Mouse (Mus musculus): Measurements from ENCODE around the gene Smagp. TPM values are rescaled to one million over a fixed set of nuclear protein-coding genes. Genes with fewer than 3 reads are reported as not detected.

Smagp gene
- total and polyA plus RNA-seq, 2 experiments from 2014 or later, result 19.0 to 27.6 TPM

DNA sequence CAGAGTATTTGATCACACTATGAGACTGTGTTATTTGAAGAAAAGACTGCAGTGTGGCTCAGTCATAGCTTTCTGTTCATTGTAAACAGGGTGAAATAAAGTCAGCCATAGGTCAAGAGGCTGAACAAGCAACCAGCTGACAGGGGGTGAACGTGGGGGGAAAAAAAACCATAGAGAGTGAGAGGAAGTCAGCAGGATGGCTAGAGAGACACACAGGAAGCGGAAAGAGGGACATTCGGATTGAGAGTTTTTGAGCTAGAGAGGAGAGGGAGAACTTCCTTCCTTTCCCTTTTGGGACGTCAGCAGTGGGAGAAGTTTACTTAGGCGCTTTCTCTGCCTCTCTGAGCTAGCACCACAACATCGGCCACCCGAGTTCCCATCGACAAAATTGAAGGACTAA, 46.3 kb downstream of the Smagp start:
- DNase-seq (ENCODE audit: low spot score) (no peak), ATAC-seq (ENCODE audit: insufficient read depth, low read depth) (no peak)
- Histone ChIP-seq H3K9me3 (replicated peaks; ENCODE audit: control insufficient read depth, low read length) (no peaks in the 10 kb centered on the region), H3K27ac (ENCODE audit: low read depth) (no peak overlapping the region), H3K36me3 (replicated peaks; ENCODE audit: control insufficient read depth, insufficient read depth, low read length) (peaks cover 39% of the 10 kb centered on the region), H3K4me2 (ENCODE audit: low read depth, low read length) (no peak overlapping the region), H3K27me3 (ENCODE audit: control insufficient read depth, insufficient read depth, low read length) (no peaks in the 10 kb centered on the region), H3K4me1 (ENCODE audit: control insufficient read depth, insufficient read depth) (no peaks in the 10 kb centered on the region), H3K4me3 (ENCODE audit: low read depth, low read length) (no peak overlapping the region), H3K9ac (replicated peaks; ENCODE audit: low read depth, low read length) (no peak overlapping the region)
- TF ChIP-seq EP300 (IDR thresholded peaks at IDR 0.05; ENCODE audit: low read depth), result no peak
- no peak for TF ChIP-seq CTCF (IDR thresholded peaks at IDR 0.05; ENCODE audit: low read depth)
- 67% methylated on average over 8 of the region's 8 CpGs for WGBS

DNA sequence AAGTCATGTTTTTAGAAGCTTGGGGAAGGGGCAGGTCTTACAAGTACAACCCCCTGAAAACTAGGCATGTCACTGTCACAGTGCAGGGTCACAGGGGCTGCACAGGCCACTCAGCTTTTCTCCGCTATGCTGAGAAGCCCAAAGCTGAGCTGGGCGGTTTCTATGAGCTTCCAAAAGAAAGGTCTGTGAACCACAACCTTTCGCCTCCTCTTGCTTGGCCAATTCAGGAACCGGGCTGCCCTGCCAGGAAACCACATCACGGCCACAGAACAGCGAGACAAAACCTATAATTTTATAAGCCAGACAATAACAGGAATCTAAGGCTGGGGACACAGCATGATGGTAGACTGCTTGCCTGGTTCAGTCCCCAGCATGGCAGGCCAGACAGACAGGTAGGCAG, 48.4 kb downstream of the Smagp start:
- no peak for ATAC-seq (ENCODE audit: insufficient read depth, low read depth)
- 80% methylated on average over 6 of the region's 6 CpGs for WGBS
- Histone ChIP-seq H3K9ac (replicated peaks; ENCODE audit: low read depth, low read length) (no peak overlapping the region), H3K4me2 (ENCODE audit: low read depth, low read length) (no peak overlapping the region), H3K4me1 (ENCODE audit: control insufficient read depth, insufficient read depth) (no peaks in the 10 kb centered on the region), H3K27ac (ENCODE audit: low read depth) (no peak overlapping the region), H3K36me3 (replicated peaks; ENCODE audit: control insufficient read depth, insufficient read depth, low read length) (peaks cover 41% of the 10 kb centered on the region), H3K4me3 (ENCODE audit: low read depth, low read length) (no peak overlapping the region), H3K27me3 (ENCODE audit: control insufficient read depth, insufficient read depth, low read length) (no peaks in the 10 kb centered on the region), H3K9me3 (replicated peaks; ENCODE audit: control insufficient read depth, low read length) (no peaks in the 10 kb centered on the region)
- DNase-seq (ENCODE audit: low spot score), result no peak
- TF ChIP-seq EP300 (IDR thresholded peaks at IDR 0.05; ENCODE audit: low read depth) (no peak), CTCF (IDR thresholded peaks at IDR 0.05; ENCODE audit: low read depth) (no peak)

DNA sequence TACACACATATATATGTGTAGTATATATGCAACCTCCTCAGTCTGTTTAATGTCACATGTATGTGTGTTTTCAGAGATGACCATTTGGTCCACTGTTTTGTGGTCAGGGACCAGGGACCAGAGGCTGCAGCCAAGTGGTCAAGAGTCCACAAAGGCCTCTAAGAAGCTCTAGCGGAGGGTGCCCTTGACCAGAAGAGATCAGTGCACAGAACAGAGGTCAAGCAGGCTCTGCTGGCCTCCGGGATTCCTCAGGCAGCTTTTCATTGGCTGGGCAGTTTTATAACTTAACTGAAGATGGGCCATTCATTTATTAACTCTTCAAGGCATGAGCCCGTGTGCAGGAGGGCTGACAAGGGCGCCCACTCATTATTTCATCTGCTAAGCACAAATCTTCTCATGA, 49.6 kb downstream of the Smagp start:
- TF ChIP-seq EP300 (IDR thresholded peaks at IDR 0.05; ENCODE audit: low read depth), result no peak
- no peak for TF ChIP-seq CTCF (IDR thresholded peaks at IDR 0.05; ENCODE audit: low read depth)
- ATAC-seq (ENCODE audit: insufficient read depth, low read depth) (no peak), DNase-seq (ENCODE audit: low spot score) (no peak)
- H3K4me1 ChIP-seq (ENCODE audit: control insufficient read depth, insufficient read depth), result no peaks in the 10 kb centered on the region
- H3K9me3 ChIP-seq (replicated peaks; ENCODE audit: control insufficient read depth, low read length), result no peaks in the 10 kb centered on the region
- WGBS, result 81% methylated on average over 4 of the region's 4 CpGs
- no peak overlapping the region for H3K4me3 ChIP-seq (ENCODE audit: low read depth, low read length)
- H3K27ac ChIP-seq (ENCODE audit: low read depth), result no peak overlapping the region
- no peaks in the 10 kb centered on the region for H3K27me3 ChIP-seq (ENCODE audit: control insufficient read depth, insufficient read depth, low read length)
- no peak overlapping the region for H3K4me2 ChIP-seq (ENCODE audit: low read depth, low read length)
- H3K9ac ChIP-seq (replicated peaks; ENCODE audit: low read depth, low read length), result no peak overlapping the region
- H3K36me3 ChIP-seq (replicated peaks; ENCODE audit: control insufficient read depth, insufficient read depth, low read length), result peaks cover 46% of the 10 kb centered on the region

DNA sequence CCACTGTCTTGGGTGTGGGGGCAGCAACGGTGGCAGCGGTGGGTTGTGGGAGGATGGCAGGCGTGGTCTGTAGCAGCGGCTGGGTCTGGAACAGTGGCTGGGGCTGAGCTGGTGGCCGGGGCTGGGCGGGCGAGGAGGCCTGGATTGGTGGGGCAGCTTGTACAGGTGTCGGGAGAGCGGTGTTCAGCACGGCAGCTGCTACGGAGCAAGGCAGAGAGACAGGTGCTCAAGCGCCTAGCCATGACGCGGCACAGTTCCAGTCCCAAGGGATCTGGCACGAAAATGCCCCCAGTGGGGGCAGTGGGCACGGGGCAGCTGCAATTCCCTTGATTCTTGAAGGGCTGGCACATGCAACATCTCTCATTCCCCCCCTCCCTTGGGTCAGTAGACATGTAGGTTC, 50.8 kb downstream of the Smagp start:
- Histone ChIP-seq H3K9me3 (replicated peaks; ENCODE audit: control insufficient read depth, low read length) (no peaks in the 10 kb centered on the region), H3K27ac (ENCODE audit: low read depth) (no peak overlapping the region), H3K36me3 (replicated peaks; ENCODE audit: control insufficient read depth, insufficient read depth, low read length) (peaks cover 46% of the 10 kb centered on the region), H3K4me1 (ENCODE audit: control insufficient read depth, insufficient read depth) (no peaks in the 10 kb centered on the region), H3K4me2 (ENCODE audit: low read depth, low read length) (no peak overlapping the region), H3K4me3 (ENCODE audit: low read depth, low read length) (no peak overlapping the region), H3K27me3 (ENCODE audit: control insufficient read depth, insufficient read depth, low read length) (no peaks in the 10 kb centered on the region), H3K9ac (replicated peaks; ENCODE audit: low read depth, low read length) (no peak overlapping the region)
- ATAC-seq (ENCODE audit: insufficient read depth, low read depth) (no peak), DNase-seq (ENCODE audit: low spot score) (no peak)
- 93% methylated on average over 16 of the region's 16 CpGs for WGBS
- TF ChIP-seq EP300 (IDR thresholded peaks at IDR 0.05; ENCODE audit: low read depth), result no peak
- TF ChIP-seq CTCF (IDR thresholded peaks at IDR 0.05; ENCODE audit: low read depth), result no peak

DNA sequence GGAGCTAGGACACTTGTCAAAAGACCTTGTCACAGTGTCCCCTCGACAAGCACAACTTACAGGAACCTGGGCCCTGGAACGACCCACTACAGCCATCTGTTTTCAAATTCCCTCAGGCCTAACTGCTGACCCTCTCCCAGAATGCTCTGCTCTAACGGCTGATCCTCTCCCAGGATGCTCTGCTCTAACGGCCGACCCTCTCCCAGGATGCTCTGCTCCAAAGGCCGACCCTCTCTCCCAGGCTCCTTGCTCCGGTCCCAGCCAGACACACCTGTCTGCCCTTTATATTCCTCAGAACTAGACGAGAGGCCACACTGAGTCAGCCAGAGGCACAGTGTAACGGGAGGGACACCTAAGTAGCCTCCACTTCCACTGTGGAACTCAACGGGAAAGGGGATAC, 56.6 kb downstream of the Smagp start:
- ATAC-seq (ENCODE audit: insufficient read depth, low read depth), result no peak
- H3K27me3 ChIP-seq (ENCODE audit: control insufficient read depth, insufficient read depth, low read length), result no peaks in the 10 kb centered on the region
- 81% methylated on average over 10 of the region's 10 CpGs for WGBS

DNA sequence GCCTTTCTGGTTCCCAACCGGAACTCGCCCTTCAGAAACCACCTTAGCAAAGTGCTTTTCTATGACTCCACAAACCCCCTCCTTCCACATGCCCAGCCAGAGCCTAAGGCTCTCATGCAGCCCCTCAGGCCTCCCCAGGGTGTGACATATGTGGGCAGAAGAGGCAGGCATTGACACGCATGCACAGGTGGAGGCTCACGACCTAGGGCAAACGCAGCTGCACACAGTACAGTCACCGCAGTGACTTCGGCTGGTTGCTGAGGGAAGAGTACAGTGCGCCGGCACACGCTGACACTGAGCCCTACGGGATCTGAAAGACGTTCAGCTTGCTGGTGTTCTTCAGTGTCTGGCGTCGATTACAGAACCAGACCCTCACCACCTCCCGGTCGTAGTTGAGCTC, 58.8 kb downstream of the Smagp start:
- Histone ChIP-seq H3K9me3 (replicated peaks; ENCODE audit: control insufficient read depth, low read length) (no peaks in the 10 kb centered on the region), H3K36me3 (replicated peaks; ENCODE audit: control insufficient read depth, insufficient read depth, low read length) (peaks cover 26% of the 10 kb centered on the region), H3K4me1 (ENCODE audit: control insufficient read depth, insufficient read depth) (0 out of 2 replicates have a peak, but pooled peaks cover 5% of the 10 kb centered on the region), H3K4me2 (ENCODE audit: low read depth, low read length) (no peak overlapping the region), H3K27me3 (ENCODE audit: control insufficient read depth, insufficient read depth, low read length) (no peaks in the 10 kb centered on the region), H3K4me3 (ENCODE audit: low read depth, low read length) (no peak overlapping the region), H3K9ac (replicated peaks; ENCODE audit: low read depth, low read length) (no peak overlapping the region), H3K27ac (ENCODE audit: low read depth) (no peak overlapping the region)
- DNase-seq (ENCODE audit: low spot score) (no peak), ATAC-seq (ENCODE audit: insufficient read depth, low read depth) (no peak)
- WGBS, result 82% methylated on average over 15 of the region's 16 CpGs
- TF ChIP-seq CTCF (IDR thresholded peaks at IDR 0.05; ENCODE audit: low read depth) (no peak), EP300 (IDR thresholded peaks at IDR 0.05; ENCODE audit: low read depth) (no peak)

More for the DNA sequence above, 56.6 kb downstream of the Smagp start:
- Histone ChIP-seq H3K36me3 (replicated peaks; ENCODE audit: control insufficient read depth, insufficient read depth, low read length) (peaks cover 29% of the 10 kb centered on the region), H3K27ac (ENCODE audit: low read depth) (no peak overlapping the region), H3K9ac (replicated peaks; ENCODE audit: low read depth, low read length) (no peak overlapping the region), H3K9me3 (replicated peaks; ENCODE audit: control insufficient read depth, low read length) (no peaks in the 10 kb centered on the region), H3K4me1 (ENCODE audit: control insufficient read depth, insufficient read depth) (no peaks in the 10 kb centered on the region), H3K4me3 (ENCODE audit: low read depth, low read length) (no peak overlapping the region), H3K4me2 (ENCODE audit: low read depth, low read length) (no peak overlapping the region)
- TF ChIP-seq EP300 (IDR thresholded peaks at IDR 0.05; ENCODE audit: low read depth) (no peak), CTCF (IDR thresholded peaks at IDR 0.05; ENCODE audit: low read depth) (no peak)
- no peak for DNase-seq (ENCODE audit: low spot score)

All from heart, postnatal 0 days (tissue).